Mouse (Mus musculus) spleen, adult 12 weeks (tissue): ENCODE measurements around the gene Lpcat2.

Source experiments
- DNase-seq: peaks from one replicate; pipeline ENCODE4 v3.0.0; 2022; ENCODE audit warnings: low spot score

Lpcat2 gene

GRCm38 (mm10) chr8:92855171-92855894, at the start of gene Lpcat2:
Lpcat2 (plus strand) TSS chr8:92855339.
- peak; percentile 23 for DNase-seq

GRCm38 (mm10) chr8:92812773-92813172, 42.4 kb upstream of the Lpcat2 start:
- no peak for DNase-seq

- no peak for DNase-seq
Measured at GRCm38 (mm10) chr8:92815661-92816060, 39.5 kb upstream of the Lpcat2 start.

- DNase-seq, result peak; percentile 31
Measured at GRCm38 (mm10) chr8:92817928-92818818, 37.0 kb upstream of the Lpcat2 start.

GRCm38 (mm10) chr8:92821151-92821550, 34.0 kb upstream of the Lpcat2 start:
- DNase-seq, result no peak

- DNase-seq, result no peak
Measured at GRCm38 (mm10) chr8:92822386-92822785, 32.8 kb upstream of the Lpcat2 start.

- DNase-seq, result no peak
Measured at GRCm38 (mm10) chr8:92825991-92826390, 29.1 kb upstream of the Lpcat2 start.

GRCm38 (mm10) chr8:92827243-92828034, 27.7 kb upstream of the Lpcat2 start, which contains the start of gene Mmp2:
Mmp2 (plus strand) TSS chr8:92827291.
- no peak for DNase-seq

- no peak for DNase-seq
Measured at GRCm38 (mm10) chr8:92828251-92828743, 26.8 kb upstream of the Lpcat2 start.

- no peak for DNase-seq
Measured at GRCm38 (mm10) chr8:92834065-92834731, 20.9 kb upstream of the Lpcat2 start.

GRCm38 (mm10) chr8:92834786-92835500, 20.2 kb upstream of the Lpcat2 start:
- no peak for DNase-seq

GRCm38 (mm10) chr8:92835901-92836300, 19.2 kb upstream of the Lpcat2 start:
- DNase-seq, result no peak

- no peak for DNase-seq
Measured at GRCm38 (mm10) chr8:92838616-92839015, 16.5 kb upstream of the Lpcat2 start.

GRCm38 (mm10) chr8:92839161-92839560, 16.0 kb upstream of the Lpcat2 start:
- DNase-seq, result no peak

- DNase-seq, result no peak
Measured at GRCm38 (mm10) chr8:92839876-92840275, 15.3 kb upstream of the Lpcat2 start.

GRCm38 (mm10) chr8:92846684-92847083, 8.5 kb upstream of the Lpcat2 start:
- DNase-seq, result no peak

GRCm38 (mm10) chr8:92847299-92847698, 7.8 kb upstream of the Lpcat2 start:
- DNase-seq, result no peak

- DNase-seq, result no peak
Measured at GRCm38 (mm10) chr8:92849261-92849660, 5.9 kb upstream of the Lpcat2 start.

- DNase-seq, result no peak
Measured at GRCm38 (mm10) chr8:92850239-92850638, 4.9 kb upstream of the Lpcat2 start.

- no peak for DNase-seq
Measured at GRCm38 (mm10) chr8:92851381-92851780, 3.8 kb upstream of the Lpcat2 start.
